Mouse (Mus musculus) induced T-regulatory cell, adult 2 months (primary cell): Measurements from ENCODE around the gene Mocs2.
A peak's percentile ranks its signal among the peaks of the same experiment; 100 is the strongest.

Experiments
- DNase-seq: peaks from one replicate; pipeline ENCODE4 v3.0.0-alpha.2; 2012; ENCODE audit warnings: low read depth

Mocs2 gene

DNA sequence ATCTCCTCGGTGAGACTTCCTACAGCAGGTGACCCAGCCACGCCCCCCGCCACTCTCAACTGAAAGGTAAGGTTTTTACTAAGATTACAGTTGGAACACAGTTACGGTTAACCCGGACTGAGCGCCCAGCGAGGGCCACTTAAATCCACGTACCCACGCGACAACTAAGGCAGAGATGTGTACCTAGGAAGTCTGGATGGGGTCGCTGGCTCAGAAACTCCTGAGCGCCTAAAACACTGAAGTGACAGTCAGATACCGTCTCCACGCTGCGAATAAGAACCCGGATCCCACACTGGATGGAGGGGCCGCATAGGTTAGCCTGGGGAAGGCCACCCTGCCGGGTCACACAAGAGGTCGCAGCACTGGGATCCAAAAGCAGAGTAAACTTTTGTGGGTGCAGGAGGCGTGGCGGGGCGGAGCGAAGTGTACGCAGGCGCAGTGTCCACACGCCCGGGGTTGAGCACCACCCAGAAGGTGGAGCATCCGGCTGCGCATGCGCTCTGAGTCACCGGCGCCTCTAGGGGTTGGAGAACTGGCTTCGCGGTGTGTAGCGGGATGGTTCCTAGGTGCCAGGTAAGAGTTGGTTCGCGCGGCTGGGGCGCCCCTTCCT lies at the start of gene Mocs2:
Gene Mocs2, plus strand, starts transcription at position 486 of the 610 bp plus-strand sequence.
- peak; percentile 99 for DNase-seq

GRCm38 (mm10) chr13:114791511-114791910 lies 26.5 kb upstream of the Mocs2 start:
- DNase-seq, result peak; percentile 42

GRCm38 (mm10) chr13:114793250-114794030 lies 24.6 kb upstream of the Mocs2 start:
- DNase-seq, result peak; percentile 60

DNA sequence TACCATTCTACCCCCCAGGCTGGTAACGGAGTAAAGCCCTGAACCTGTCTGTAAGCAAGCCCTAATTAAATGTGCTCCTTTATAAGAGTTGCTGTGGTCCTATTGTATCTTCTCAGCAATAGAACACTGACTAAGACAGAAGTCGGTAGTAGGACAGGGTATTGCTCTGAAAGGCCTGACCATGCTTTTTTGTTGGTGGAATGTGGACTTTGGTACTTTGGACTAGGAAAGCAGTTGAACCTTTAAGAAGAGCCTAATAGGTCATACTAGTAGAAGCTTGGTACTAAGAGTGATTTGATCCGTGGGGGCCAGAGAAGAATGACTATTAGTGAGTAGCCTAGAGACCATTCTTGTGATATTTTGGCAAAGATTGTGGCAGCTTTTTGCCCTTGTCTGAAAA lies 16.2 kb upstream of the Mocs2 start:
- DNase-seq, result no peak

DNA sequence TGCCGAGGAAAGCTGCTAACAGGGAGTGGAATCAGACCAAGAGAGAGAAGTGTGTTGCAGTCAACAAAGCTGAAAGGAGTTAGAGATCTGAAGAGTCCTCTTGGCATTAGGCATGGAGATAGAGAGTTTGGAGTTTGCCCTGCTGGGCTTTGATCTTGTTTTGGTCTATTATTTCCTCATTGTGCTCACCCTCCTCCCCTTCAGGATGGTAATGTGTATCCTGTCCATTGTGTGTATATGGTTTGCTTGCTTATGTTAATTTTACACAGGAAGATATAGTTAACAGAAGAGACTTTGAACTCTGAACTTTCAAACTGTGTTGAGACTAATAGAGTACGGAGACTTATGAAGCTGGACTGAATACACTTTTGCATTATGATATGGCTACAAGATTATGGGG lies 15.1 kb upstream of the Mocs2 start:
- no peak for DNase-seq

- no peak for DNase-seq
Measured at GRCm38 (mm10) chr13:114809624-114810210, 8.3 kb upstream of the Mocs2 start.

GRCm38 (mm10) chr13:114818513-114818912 lies 477 bp downstream of the Mocs2 start:
- no peak for DNase-seq

- no peak for DNase-seq
Measured at GRCm38 (mm10) chr13:114822871-114823270, 4.8 kb downstream of the Mocs2 start.

GRCm38 (mm10) chr13:114825377-114825855 lies 7.4 kb downstream of the Mocs2 start:
- no peak for DNase-seq

GRCm38 (mm10) chr13:114831367-114831833 lies 13.4 kb downstream of the Mocs2 start:
- DNase-seq, result peak; percentile 86

DNA sequence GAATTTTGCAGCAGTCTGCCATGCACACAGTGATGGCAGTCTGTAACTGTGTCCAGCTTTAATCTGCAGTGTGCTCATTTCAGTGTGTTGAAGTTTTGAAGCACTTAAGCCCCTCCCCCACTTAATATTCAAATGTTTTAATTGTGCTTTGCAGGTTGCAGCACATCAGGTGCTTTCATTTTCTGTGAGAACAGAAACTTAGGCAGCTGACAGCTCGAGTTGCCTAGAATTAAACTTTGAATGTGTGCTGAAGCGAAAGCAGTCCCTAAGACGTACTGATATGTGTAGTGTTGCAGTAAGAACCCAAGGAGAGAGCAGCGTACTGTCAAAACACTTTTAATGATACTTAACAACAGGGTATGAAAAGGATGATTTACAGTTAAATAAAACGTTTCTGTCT lies 14.7 kb downstream of the Mocs2 start:
- peak; percentile 71 for DNase-seq

DNA sequence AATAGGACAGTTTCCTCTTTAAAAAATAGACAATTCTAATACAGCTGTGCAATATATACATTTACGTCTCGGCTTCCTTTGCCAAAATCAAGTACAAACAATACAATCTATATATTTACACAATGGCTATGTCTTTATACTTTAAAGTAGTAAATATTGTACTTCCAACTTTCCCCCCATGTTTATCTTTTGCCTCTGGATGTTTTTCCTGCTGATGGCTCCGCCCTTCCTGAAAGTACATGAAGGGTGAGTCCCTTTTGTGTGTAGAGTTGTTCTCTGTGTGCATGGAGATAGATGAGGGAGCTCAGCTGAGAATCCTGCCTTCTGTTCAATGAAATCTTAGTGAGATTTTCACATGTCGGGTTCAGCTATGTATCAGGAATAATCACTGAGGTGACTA lies 15.3 kb downstream of the Mocs2 start:
- peak; percentile 43 for DNase-seq

- no peak for DNase-seq
Measured at GRCm38 (mm10) chr13:114834580-114834979, 16.5 kb downstream of the Mocs2 start.

GRCm38 (mm10) chr13:114837061-114837460 lies 19.0 kb downstream of the Mocs2 start:
- no peak for DNase-seq

DNA sequence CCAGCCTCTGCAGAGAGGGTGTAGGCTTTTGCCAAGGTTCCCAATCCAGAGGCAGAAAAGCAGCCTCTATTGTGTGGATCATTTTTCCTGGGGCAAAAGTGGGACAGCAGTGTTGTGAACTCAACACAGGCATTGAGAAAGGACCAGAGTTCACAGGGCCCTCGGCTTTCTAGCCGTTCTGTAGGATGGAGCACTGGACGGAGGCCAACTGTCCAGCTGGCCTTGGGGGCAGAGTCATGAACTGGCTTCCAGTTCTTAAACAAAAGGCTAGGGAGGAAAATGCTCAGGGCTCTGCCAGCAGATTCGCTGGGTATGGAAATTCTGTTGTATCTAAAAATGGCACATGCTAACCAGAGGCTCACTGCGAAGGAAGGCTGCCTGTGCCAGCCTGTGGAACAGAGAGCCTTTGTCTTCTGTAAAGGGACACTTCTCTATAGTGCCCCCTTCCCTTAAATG lies 20.5 kb downstream of the Mocs2 start:
- no peak for DNase-seq

DNA sequence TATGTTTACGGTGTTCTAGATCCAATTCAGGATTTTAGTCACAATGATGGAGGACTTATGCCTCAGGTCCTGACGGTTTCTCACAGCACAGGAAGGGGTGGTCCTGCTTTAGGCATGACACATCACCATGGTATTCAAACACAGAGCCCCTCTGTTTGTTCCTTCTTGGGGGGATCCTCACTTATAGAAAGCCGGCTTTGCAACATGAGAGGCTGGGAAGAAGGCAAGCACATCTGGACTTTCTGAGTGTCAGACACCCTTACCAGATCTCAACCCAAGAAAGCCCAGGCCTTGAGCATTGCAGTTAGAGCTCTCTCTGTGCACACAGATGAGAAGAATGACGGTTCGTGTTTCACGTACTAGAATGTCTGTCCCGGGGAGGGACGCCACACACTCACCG lies 21.1 kb downstream of the Mocs2 start:
- DNase-seq, result no peak

- DNase-seq, result no peak
Measured at GRCm38 (mm10) chr13:114840545-114840944, 22.5 kb downstream of the Mocs2 start.

DNA sequence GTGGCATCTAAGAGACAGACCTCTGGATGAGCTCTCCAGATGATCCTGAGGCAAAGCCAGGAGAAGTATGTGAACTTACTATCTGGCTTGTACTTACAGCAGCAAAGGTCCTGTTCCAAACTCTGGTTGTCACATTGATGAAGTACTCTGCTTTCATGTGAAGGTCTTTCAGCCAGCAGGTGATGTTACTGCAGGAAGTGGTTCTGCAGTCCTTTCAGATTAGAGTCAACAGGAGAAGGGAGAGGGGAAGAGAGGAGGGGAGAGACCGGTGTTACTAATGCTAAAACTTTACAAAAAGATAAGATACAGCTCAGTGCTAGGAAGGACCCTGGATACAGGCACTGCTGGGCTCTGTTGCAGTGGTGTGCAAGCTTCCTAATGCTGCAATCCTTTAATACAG lies 25.3 kb downstream of the Mocs2 start:
- DNase-seq, result peak; percentile 58

GRCm38 (mm10) chr13:114845804-114846203 lies 27.8 kb downstream of the Mocs2 start:
- peak; percentile 87 for DNase-seq

- peak; percentile 72 for DNase-seq
Measured at GRCm38 (mm10) chr13:114848945-114849344, 30.9 kb downstream of the Mocs2 start.

GRCm38 (mm10) chr13:114852264-114853111 lies 34.5 kb downstream of the Mocs2 start:
- no peak for DNase-seq

- no peak for DNase-seq
Measured at GRCm38 (mm10) chr13:114853152-114853551, 35.1 kb downstream of the Mocs2 start.
